Mouse (Mus musculus) mouse trophoblast stem cell (cell line): ENCODE data around the gene Hebp1.

Experiments used
- in situ Hi-C, 2 experiments: fragments of 300-500 bp; cut with MseI, MboI; formaldehyde crosslinking; loops; 2 replicates in 1 of 2; 3 replicates in 1 of 2; pipeline ENCODE4 v1.15.1; 2025

Gene Hebp1

DNA sequence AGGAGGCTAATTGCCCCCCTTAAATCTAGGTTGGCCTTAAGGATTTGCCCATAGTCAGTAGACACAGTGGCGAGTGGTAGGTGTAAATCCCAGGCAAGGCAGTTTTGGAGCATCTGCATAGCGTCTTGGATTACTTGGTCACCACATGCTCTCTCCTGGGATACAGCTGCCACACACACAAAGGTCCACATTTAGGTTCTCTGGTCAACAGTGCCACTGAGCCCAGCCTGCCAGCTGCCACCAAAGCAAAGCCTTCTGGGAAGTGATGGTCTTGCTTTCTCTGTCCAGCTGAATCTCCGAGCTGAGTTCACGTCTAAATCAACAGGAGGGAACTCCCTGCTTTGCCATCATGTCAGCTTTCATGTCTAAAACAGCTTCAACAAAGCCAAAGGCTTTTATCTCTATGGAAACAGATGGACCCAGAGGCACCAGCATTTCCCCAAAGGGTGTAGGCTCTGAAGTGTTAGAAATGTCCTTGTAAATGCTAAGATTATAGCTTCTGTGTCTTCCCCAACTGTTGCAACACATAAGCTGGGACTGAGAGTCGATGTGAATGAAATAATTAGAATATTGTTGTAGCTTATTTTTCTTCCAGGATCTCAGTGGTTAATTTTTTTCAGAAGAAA, 73.0 kb downstream of the Hebp1 start:
- in situ Hi-C loops: no loop called here

DNA sequence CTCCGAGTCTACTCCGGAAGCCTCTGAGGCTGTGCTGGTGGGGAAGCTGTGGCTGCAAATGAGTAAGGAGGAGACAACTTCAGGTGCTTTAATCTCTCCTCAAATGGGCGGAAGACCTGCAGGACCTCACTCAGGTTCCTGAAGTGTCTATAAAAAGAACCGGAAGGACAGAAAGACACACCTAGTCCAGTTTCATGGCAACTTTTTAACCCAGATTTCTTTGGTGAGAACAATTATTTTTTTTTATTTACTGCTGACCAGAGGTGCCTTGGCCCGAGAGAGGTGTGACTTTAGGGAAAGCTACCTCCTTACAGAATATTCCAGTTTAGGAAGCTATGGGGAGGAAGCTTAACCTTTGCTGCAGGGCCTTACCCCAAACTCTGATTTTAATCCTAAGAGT, 79.6 kb downstream of the Hebp1 start, which contains the start of gene Gprc5d:
Gene Gprc5d (minus strand): TSS at position 101 of the 400 bp plus-strand sequence.
- in situ Hi-C loops: no loop called here

DNA sequence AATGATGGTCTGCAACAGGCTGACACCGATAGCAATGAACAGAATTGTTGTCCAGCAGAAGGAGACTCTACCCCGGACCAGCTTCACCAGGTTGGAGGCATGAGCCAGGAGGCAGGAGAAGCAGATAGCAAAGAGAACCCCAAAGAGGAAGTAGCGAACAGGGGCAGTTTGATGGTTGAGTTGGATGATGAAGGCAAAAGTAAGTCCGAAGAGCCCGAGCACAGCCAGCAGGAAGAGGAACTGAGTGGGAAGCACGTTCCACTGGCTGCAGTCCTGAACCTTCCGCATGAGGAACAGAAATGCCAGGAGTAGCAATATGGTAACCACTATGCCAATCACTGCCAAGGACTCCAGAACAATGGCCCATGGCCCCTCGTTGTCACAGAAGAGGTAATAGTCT, 81.3 kb downstream of the Hebp1 start:
- in situ Hi-C loops: no loop called here

DNA sequence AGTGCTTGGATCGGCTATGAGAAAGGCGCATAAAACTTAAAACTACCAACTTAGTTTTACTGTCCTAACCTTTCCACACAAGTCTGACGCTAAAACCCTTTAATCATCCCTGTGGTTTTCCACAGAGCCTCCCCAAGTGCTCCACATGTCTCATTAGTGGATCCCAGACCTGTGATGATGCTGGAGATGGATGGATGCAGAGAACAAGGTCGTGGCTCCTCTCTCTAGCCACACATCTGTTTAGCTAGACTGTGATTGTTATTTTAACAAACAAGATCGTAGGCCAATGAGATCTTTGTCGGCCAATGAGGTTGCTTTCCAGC, 84.7 kb downstream of the Hebp1 start:
- in situ Hi-C loops: no loop called here

DNA sequence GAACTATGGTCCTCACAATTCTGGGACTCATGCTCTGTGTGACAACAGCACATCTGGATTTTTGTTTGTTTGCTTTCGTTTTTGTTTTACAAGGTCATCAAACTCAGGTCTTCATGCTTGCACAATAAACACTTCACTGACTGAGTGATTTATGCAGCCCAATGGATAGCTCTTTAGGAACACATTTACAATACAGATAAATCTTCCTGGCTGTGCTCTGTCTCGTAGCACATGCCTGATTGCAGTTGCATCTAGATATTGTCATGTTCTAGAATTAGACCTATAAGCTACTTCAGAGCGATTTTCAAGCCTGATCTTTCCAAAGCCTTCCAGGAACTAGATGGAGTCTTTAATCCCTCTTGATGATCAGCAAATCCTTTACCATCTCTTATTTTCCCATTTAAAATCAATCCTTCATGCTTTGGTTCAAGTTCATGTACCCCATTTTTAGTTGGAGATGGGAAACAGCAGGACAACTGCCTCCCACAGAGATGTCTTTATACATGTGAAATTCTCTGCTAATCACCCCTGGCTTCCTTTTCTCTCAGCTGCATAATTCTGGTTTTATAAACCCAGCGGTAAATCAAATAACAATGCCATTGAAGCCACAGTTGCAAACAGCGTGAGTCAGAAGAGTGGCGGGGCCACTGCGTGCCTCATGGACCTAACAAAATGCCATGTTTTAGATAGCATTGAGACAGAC, 85.3 kb downstream of the Hebp1 start:
- in situ Hi-C loops: no loop called here

DNA sequence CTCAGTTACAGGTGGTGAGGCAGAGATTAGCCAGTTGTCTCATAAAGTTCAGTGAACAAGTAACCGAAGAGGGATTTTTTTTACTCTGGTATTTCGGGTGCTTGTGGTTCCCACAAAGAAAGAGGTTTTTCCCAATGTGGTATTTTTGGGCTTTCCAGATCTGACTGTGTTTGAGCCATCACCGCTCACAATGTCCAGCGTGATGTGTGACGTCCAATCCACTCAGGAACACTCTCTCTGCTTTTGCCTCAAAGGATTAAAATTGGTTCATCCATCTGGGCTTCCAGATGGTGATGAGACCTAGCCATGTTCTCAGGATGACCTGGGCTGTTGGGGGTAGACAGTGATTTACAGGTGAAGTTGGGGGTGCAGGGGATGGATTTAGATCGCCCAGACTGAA, 90.8 kb downstream of the Hebp1 start:
- in situ Hi-C loops: no loop called here

DNA sequence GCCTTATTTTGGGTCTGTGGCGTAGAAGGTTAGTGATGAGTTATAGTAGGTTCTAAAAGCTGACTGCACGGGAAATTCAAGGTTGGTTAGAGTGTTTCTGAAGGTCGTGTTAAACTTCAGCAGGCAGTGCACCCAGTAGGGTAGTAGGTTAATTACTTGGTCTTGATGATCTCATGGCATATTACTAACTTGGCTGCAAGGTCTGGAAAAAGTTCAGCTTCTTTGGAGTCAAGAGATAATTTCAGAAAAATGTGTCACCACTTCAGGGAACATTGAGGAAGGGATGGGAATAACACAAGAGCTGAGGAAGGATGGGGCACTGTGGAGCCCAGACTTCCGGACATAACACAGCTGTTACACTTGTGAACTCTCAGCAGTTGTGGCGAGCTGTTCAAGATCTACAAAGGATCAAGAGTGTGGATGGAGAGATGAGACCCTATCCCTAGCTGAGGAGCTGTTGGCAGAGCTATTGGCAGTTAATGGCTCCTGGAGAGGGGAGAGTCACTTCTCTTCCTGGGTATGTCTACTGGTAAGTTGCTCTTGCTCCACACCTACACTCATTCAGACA, 95.0 kb downstream of the Hebp1 start:
- in situ Hi-C loops: no loop called here

DNA sequence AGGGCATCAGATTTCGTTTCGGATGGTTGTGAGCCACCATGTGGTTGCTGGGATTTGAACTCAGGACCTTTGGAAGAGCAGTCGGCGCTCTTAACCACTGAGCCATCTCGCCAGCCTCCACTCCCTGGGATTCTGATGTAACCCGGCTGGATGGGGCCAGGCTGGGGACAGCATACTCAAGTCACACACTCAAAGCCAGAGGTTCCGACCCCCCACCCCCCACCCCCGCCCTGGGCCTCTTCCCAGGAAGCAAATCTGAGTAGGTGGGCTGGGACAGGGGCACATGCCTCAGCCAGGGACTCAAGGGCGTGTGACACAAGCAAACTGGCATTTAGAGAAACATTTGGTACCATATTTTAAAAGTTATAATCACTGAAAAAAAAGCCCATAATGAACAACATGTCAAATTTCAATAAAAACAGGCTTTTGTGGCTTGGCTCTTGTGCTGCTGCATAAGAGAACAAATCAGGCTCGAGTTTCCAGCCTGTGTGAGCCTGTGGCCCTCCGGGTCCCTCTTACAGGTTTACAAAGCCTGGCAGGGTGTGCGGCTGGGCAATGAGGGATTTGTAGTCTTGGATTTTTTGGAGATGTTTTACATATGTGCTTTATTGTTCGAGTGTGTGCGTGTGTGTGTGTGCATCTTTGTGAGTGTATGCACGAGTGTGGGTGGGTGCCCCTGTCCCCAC, 96.9 kb downstream of the Hebp1 start:
- in situ Hi-C loops: no loop called here

DNA sequence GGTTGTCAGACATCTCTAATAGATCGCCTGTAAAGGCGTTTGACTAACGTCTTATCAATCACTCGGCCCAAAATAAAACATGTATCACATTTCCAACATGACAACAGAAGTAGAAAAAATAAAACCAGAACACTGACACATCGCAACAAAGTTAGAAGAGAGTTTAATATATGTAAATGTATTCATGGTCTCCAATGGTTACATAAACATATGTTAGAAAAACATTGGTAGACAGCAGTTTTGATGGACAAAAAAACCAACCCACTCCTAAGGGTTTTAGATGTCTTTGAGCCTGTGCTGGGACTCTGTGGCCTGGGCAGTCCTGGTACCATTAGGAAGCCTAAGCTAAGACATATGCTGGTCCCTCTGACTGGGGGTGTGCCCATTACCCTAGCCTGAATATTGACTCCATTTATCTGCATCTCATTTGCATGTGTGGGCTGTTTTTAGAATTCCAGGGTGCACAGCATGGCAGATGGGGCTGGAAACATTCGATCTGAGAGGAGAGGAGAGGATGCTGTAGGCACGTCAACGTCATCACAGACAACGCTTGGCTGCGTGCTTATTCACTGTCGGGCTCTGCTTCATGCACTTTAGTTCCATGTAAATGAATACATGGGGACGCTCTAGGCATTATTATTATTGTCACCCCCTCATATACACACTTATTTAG, 104.9 kb downstream of the Hebp1 start:
- in situ Hi-C loops: loop anchor here in 1 of 2 experiments (5.0 kb wide), 1 partner anchor 49 kb away; no protein-coding TSS in a partner anchor

DNA sequence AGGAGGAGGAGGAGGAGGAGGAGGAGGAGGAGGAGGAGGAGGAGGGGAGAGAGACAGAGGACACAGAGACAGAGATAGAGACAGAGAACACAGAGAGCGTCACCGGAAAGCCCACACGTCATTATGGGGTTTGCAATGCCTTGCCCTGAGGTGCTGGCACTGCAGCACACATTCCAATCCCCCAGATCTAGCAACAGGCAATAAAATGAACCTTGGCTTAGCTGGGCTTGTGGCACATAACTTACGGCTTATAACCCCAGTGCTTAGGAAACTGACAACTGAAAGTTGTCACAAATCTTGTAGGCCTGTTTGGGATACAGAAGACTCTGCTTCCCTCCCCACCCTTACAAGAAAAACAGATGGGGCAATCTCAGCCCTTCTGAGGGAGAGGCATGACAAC, 107.2 kb downstream of the Hebp1 start:
- in situ Hi-C loops: loop anchor here in 1 of 2 experiments (5.0 kb wide), 1 partner anchor 52 kb away; no protein-coding TSS in a partner anchor

DNA sequence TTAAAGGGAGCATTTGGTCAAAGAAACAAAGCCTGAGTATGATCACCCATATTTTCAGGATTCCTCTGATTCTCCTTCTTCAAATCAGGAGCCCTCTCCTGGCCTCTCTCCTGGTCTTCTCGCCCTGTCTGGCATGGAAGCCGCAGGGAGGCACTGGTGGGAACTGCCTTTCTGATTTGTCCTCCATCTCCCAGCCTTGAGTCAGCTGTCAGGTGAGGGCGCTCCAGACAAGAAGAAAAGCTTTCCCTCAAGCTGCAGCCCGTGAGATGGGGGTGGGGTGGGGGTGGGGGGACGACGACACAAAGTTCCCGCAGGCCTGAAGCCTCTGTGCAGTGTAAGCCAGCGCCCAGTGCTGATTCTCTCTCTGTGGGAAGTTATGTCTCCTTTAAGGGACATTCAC, 108.0 kb downstream of the Hebp1 start:
- in situ Hi-C loops: loop anchor here (5.0 kb wide), 1 partner anchor 53 kb away; no protein-coding TSS in a partner anchor

DNA sequence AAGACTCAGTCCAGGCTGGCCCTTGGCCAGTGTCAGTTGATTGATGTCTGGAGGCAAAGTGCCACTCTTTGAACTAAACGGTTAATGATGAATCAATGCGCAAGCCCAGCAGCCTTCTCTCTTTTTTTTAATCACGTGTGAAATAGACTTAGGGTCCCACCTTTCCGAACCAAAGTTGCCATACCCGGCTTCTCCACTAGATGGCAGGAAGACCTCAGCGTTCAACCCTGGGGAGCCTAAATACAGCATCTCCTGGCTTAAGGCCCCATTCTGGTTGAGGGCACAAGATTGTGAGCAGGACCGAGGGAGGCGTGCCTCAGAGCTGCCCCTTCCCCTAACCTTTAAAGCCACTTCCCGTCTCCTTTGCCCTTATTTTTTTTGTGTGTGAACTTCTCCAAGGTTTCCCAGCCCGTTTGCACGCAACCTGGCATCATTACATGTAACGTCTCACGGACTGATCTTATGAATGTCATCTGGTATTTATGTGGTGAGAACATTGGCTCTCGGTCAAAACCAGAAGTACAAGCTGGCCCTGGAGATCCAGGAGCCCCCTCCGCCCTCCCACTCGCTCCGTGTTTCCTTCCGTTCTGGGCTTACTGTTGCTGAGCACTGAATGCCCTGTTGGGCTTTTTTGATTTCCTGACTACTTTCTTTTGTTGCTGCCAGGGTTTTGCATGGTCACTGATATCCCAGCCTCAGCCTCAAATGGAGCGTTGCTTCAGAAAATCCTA, 109.9 kb downstream of the Hebp1 start:
- in situ Hi-C loops: loop anchor here in 1 of 2 experiments (5.0 kb wide), 1 partner anchor 54 kb away; no protein-coding TSS in a partner anchor
